Mouse (Mus musculus) hematopoietic stem cell, adult 5-6 weeks (primary cell): ENCODE results near the gene Itpr2. TPM values are rescaled to one million over a fixed set of nuclear protein-coding genes. Genes with fewer than 3 reads are reported as not detected.

Experiments used
- ATAC-seq, 2 experiments: fragments of 125-278 bp in 1 of 2; replicated peaks in 1 of 2; 2 replicates each; pipeline ENCODE4 v1.8.0; 2016 to 2017; ENCODE audit warnings: inconsistent platforms in 2 of 2, mild to moderate bottlenecking in 2 of 2, moderate number of reproducible peaks in 2 of 2, low read depth in 1 of 2, moderate TSS enrichment in 1 of 2; ENCODE audit not compliant: low FRiP score in 2 of 2, poor library complexity in 2 of 2, severe bottlenecking in 2 of 2, insufficient read depth in 1 of 2, low TSS enrichment in 1 of 2
- total RNA-seq: library from RNA; stranded (forward); fragments of 172-1452, 232-1000 nt; gene quantifications from 2 replicates; pipeline ENCODE4 v1.2.3, GENCODE M21; 2017

Itpr2 gene
- total RNA-seq, 1 experiment from 2014 or later, result 30.0 TPM

DNA sequence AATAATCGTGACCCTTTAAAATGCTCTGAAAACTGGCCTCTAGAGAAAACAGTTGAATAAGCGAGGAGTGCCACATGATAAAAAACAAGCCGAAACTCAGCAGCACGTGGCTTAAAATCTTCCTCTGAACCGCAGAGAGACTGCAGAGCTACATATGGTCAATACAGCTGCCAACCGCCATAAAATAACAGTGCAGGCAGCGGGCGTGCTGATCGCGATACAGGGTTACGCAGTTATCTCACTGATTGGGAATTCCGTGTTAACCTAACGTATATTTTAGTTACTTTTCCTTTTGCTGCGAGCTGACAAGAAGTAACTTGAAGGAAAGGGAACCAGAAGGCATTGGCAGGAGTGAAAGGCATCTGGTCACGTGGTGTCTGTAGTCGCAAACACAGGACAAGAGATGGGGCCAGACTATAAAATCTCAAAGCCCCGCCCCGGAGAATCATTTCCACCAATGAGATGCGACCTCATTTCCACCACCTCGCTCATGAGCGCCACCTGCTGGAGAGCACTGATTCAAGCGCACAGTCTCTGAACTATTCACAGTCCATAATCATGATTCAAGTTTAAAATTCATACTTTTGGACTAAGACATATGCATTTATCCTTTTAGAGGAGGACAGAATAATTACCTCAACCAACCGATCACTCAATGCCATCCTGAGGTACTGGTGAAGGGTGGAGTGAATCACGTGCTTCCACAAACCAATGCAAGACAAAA, 220.7 kb downstream of the Itpr2 start:
- ATAC-seq, result peak in 1 of 2 experiments; percentile 56; a peak in 1 of 4 replicates

- no peak for ATAC-seq
Observed at GRCm38 (mm10) chr6:146273256-146273655, 228.8 kb downstream of the Itpr2 start.

DNA sequence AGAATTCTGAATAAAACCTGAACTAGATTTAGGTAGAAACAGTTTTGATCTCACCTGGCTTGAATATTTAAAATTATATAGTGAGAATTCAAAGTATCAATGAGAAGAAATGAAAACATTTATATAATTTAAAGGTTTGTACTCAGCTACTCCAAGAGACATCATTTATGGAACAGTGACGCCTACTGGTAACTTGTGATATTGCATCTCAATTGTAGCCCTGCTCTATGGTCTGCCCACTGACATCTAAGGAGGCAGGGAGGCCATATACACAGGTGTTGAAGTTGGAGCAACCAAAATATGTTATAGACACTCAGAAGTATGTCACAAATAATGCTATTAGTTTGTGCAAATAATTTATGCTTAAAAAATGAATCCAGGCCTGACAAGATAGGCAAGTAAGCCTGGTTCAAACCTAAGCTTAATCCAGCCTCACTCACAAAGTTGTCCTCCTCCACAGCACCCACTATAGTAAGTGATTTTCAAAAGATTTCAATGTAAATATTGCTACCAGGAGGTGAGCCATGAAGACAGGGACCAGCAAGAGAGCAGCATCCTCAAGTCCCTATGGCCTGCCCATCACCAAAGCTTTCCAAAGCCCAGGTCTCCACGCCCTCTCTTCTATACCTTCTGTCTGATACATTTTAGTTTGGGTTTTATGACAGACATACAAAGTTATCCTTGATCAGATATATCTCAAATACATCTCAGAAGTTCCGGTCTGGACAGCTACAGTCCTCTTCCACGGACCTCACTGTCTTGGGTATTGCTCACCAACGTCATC, 229.6 kb downstream of the Itpr2 start:
- ATAC-seq, result peak; percentile 44 to 49; a peak in 1 of 4 replicates

DNA sequence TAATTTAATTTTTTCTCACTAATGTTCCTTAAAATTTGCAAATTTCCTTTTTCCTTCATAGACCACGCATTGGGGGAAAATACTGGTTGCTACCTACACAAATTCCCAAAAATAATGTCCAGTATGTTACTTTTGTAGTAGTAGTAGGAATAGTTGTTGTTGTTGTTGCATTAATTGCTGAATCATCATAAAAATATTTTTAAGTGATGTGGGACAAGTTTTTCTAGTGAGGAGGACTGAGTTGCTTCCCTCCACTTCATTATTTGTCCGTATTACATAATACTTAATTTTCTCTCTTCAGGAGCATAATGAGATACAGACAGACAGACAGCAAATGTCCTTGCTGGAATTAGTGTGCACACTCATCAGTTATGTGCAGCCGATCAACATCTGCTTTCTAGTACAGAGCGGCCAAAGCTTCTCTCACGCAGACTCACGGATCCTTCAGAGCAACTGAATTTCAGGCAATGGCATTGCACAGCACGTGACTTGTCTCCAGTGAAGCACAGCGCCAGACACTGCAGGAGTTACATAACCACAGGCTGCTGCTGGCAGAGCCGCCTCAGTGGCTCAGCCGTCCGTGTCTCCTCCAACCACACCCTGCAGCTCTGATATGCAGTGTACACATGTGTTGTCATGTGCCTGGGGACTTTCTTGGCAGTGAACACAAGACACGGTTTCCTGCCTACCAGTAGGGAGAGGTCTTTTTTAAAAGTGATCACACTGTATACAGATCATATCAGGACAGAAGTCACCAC, 231.1 kb downstream of the Itpr2 start:
- peak; percentile 95 for ATAC-seq

DNA sequence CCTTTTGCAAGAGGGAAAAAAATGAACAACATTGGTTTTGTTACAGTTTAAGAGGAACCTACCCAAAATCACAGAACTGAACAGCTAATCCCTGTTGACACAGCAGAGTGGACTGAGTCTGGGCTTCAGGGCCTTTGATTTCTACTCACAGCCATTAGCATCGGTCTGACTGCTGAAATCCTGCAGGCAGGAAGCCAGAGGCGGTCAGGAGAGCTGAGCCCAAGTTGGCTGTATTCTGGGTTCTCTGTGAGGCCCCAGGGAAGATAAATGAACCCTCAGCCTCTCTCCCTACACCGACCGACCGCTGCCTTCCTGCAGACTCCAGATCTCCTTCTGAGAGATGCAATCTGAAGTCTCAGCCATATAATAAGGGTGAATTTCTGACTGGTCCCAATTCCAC, 231.9 kb downstream of the Itpr2 start:
- no peak for ATAC-seq

DNA sequence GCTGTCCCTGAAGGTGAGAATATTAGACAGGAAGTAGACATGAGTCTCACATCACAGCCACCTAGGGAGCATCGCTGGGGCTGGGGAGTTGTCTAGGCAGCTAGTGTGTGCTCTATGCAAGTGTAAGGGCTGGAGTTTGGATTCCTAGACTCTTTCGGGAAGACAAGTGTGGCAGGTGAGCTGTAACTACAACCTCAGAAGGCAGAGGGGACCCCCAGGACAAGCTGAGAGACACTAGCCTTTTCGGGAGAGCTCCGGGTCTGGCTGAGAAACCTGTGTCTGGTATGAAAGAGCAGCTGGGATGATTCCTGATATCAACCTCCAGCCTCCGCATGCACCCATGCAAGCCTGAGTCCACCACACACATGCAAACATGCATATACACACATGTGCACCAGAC, 232.7 kb downstream of the Itpr2 start:
- ATAC-seq, result no peak

DNA sequence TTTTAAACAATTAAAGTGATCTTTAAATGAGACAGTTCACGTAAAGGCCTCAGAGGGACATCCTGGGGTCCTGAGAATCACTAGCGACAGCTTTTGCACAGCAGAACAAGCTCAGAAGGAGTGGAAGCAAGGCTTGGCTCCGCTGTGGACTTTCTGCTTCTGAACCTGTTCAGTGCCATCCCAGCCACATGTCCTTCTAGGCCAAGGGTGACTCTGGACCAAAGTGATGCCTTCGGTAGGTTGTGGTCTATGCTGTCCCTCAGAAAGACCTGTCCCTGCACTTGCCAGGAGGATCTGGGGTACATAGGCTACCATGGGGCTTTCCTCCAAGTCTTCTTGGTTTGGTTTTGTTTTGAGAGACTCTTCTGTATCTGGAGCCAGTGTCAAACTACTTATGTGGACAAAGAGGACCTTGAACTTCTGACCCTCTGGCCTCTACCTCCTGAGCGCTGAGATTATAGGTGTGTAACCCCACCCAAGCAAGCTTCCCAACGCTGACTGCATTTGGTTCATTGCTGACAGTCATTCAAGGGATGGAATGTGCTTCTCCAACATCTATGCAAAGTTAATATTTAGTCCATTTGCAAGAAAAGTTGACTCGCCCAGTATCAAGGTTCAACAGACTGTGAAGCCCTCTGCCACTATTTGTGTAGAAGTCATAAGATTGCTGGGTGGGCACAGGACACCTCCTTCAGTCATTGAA, 241.2 kb downstream of the Itpr2 start:
- no peak for ATAC-seq

DNA sequence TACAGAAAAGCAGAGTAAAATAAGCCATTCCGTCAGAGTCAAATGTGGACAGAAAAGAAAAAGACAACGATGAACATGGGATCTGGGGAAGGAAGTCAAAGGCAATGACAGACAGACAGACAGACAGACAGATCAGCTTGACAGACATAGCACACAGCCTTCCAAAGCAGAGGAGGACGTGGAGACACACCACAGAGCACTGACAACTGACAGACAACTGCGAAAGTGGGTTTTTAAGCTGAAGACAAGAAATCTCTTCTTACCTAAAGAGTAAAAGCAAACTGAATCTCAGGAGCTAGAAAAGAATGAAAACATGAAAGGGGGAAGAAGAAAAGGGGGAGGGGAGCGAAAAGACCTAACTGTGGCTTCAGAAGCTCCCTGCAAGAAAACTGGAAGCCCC, 243.3 kb downstream of the Itpr2 start:
- no peak for ATAC-seq

DNA sequence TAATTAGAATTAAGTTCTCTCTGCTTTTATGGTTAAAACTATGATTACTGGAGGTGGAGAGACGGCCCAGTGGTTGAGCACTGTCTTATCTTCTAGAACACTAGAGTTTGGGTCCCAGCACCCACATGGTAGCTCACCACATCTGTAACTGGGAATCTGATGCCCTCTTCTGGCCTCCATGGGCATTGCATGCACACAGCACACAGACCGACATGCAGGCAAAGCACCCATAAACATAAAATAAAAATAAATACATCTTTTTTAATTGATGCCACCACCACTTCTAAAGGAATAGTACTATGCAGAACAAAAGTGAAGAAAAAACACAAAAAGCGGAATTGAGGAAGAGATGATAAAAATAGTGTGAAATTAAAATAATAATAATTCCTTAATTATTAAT, 243.8 kb downstream of the Itpr2 start:
- no peak for ATAC-seq

- peak; percentile 42 to 62; a peak in 2 of 4 replicates for ATAC-seq
Observed at GRCm38 (mm10) chr6:146256947-146257670, 244.9 kb downstream of the Itpr2 start.

GRCm38 (mm10) chr6:146256401-146256800, 245.6 kb downstream of the Itpr2 start:
- no peak for ATAC-seq

DNA sequence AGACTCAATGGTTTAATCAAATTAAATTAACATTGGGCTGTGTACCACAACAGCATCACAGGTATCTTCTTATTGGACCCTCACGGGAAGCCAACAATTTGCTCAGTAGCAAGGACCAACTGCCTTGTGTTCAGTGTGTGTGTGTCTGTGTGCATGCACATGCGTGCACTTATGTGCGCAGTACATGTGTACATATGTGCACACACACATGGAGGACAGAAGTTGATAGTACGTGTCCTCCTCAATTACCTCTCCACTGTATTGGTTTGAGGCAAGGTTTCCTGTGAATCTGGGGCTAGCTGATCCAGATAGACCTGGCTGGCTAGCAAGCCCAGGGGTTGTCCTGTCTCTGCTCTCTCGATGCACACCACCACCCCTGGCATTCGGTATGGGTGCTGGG, 246.4 kb downstream of the Itpr2 start:
- no peak for ATAC-seq

- no peak for ATAC-seq
Observed at GRCm38 (mm10) chr6:146254931-146255330, 247.1 kb downstream of the Itpr2 start.

DNA sequence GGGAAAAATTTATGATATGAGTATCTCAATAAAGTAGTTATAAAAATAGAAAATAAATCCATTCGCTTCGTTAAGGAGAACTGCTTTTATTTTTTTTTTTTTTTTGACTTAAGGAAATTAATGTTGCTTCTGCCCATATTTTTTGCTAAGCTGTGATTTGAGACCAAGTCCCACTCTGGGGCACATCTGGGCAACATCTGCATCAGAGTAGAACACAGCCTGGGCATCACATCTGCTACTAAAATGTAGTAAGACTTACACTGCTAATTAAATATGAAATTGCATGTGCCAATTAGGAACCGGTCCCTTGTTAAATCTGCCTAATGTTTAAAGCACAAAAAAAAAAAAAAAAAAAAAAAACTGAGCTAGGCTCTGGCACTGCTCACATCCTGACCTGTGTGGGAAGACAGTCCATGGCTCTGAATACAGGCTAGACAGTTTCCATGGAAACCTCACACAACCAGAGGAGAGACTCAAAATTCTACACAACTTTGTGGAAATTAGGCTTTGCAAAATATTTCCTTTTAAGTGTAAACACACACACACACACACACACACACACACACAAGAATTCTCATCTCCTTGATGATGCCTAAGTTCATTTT, 247.7 kb downstream of the Itpr2 start:
- ATAC-seq, result no peak

DNA sequence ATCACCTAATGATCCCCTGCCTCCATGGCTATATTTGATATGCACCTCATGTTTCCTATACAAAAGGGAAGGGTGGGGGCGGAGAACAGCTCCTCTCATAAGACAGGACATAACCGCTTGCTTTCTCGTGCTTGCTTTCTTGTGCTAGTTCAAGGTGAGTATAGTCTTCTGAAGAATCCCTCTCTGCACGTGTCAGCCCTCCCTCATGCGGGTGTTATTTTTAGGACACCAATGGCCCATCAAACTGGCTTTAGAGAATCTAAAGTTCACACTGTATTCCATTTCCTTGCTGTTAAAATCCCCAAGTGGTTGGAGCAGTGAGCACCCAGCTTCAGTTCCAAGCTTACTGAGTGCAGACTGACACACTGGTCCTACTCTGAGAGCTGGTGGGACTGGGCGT, 252.9 kb downstream of the Itpr2 start:
- ATAC-seq, result no peak

GRCm38 (mm10) chr6:146248341-146248740, 253.7 kb downstream of the Itpr2 start:
- ATAC-seq, result no peak

DNA sequence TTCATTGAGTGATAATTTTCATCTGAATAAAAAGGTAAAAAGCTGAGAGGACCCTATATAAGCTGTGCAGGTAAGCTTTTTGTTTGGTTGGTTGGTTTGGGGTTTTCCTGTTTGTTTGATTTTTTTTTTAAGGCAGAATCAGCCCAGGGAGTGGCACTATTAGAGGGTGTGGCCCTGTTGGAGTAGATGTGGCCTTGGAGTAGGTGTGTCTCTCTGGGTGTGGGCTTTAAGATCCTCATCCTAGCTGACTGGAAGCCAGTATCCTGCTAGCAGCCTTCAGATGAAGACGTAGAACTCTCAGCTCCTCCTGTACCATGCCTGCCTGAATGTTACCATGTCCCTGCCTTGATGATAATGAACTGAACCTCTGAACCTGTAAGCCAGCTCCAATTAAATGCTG, 254.1 kb downstream of the Itpr2 start:
- no peak for ATAC-seq
